Mouse (Mus musculus): ENCODE measurements at regions not wholly inside any gene's neighbourhood (a gene's known extent, or its start where the extent isn't known, plus 50 kb on each side); places are given as distances from the start of the nearest gene placed in this dataset.

DNA sequence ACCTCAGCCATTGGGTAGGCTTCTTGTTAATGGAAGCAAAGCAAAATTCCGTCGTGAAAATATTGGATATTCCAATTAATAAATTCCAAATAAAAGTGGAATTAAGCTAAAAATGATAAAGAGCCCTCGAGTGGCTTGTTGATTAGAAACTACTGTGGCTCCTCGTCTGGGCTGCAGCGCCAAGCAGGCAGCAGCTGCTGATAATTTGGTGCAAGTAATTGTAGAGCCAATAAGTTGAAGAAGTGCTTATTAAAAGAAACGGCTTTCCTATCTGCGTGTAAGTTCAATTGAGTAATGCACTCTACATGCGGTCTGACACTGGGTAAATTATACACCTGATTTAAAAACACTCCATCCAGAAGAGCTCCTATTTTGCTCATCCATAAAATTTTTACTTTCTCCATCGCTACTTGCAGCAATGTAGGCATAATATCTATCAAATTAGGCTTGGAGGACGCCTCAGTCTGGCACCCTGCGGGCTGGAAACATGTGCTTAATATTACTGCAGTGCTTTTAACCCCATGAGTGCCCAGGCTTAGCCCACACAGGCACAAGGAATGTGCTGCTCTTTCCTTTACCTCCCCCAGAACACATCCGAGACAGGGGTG lies 171.7 kb upstream of the Dnajc19 start:
- no peaks in the 10 kb centered on the region for H3K9me3 ChIP-seq (replicated peaks; ENCODE audit: control insufficient read depth, low read length)
- H3K36me3 ChIP-seq (ENCODE audit: control insufficient read depth, insufficient read depth, low read length) = no peaks in the 10 kb centered on the region
- ATAC-seq (ENCODE audit: insufficient read depth, low FRiP score) = no peak
- H3K27me3 ChIP-seq (ENCODE audit: control insufficient read depth, insufficient read depth, low read length) = no peaks in the 10 kb centered on the region
- no peak overlapping the region for H3K4me2 ChIP-seq (ENCODE audit: low read depth, low read length)
- 66% methylated on average over 12 of the region's 12 CpGs for WGBS
- no peak overlapping the region for H3K9ac ChIP-seq (ENCODE audit: low read length)
- no peak overlapping the region for H3K4me3 ChIP-seq (replicated peaks; ENCODE audit: low read length)
- no peaks in the 10 kb centered on the region for H3K4me1 ChIP-seq (ENCODE audit: control insufficient read depth, insufficient read depth, low read length)
- H3K27ac ChIP-seq (ENCODE audit: low read length) = no peak overlapping the region

GRCm38 (mm10) chr3:34242126-34242525 lies 161.0 kb upstream of the Dnajc19 start:
- no peak overlapping the region for H3K9ac ChIP-seq (ENCODE audit: low read length)
- no peaks in the 10 kb centered on the region for H3K4me1 ChIP-seq (ENCODE audit: control insufficient read depth, insufficient read depth, low read length)
- ATAC-seq (ENCODE audit: insufficient read depth, low FRiP score) = no peak
- no peaks in the 10 kb centered on the region for H3K9me3 ChIP-seq (replicated peaks; ENCODE audit: control insufficient read depth, low read length)
- no peaks in the 10 kb centered on the region for H3K27me3 ChIP-seq (ENCODE audit: control insufficient read depth, insufficient read depth, low read length)
- no peak overlapping the region for H3K4me2 ChIP-seq (ENCODE audit: low read depth, low read length)
- no peak overlapping the region for H3K27ac ChIP-seq (ENCODE audit: low read length)
- H3K4me3 ChIP-seq (replicated peaks; ENCODE audit: low read length) = no peak overlapping the region
- H3K36me3 ChIP-seq (ENCODE audit: control insufficient read depth, insufficient read depth, low read length) = no peaks in the 10 kb centered on the region
- 91% methylated on average over 3 of the region's 3 CpGs for WGBS

DNA sequence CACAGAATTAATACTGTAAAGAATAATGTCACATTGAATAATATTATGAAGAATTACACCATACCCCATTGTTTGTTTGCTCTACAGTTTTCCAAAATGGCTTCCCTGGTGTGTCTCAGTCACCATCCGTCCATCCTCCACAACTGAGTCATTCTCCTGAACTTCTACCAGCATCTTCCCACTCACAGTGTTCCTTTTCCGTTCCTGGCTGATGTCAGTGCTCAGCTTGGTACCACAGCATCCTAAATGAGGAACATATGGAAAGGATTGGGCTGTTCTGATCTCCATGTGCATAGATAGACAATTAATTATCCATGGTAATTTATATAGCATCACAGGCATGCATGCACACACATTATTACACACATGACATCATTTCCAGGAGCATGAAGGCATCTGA lies 158.9 kb upstream of the Dnajc19 start:
- H3K4me3 ChIP-seq (replicated peaks; ENCODE audit: low read length) = no peak overlapping the region
- H3K27ac ChIP-seq (ENCODE audit: low read length) = no peak overlapping the region
- no peaks in the 10 kb centered on the region for H3K9me3 ChIP-seq (replicated peaks; ENCODE audit: control insufficient read depth, low read length)
- no peak overlapping the region for H3K9ac ChIP-seq (ENCODE audit: low read length)
- H3K36me3 ChIP-seq (ENCODE audit: control insufficient read depth, insufficient read depth, low read length) = no peaks in the 10 kb centered on the region
- no peak overlapping the region for H3K4me2 ChIP-seq (ENCODE audit: low read depth, low read length)
- H3K27me3 ChIP-seq (ENCODE audit: control insufficient read depth, insufficient read depth, low read length) = no peaks in the 10 kb centered on the region
- H3K4me1 ChIP-seq (ENCODE audit: control insufficient read depth, insufficient read depth, low read length) = no peaks in the 10 kb centered on the region
- ATAC-seq (ENCODE audit: insufficient read depth, low FRiP score) = no peak
- 66% methylated on average over 2 of the region's 2 CpGs for WGBS

- Histone ChIP-seq H3K9ac (ENCODE audit: low read length) (no peak overlapping the region), H3K4me3 (replicated peaks; ENCODE audit: low read length) (no peak overlapping the region), H3K27ac (ENCODE audit: low read length) (no peak overlapping the region), H3K36me3 (ENCODE audit: control insufficient read depth, insufficient read depth, low read length) (no peaks in the 10 kb centered on the region), H3K27me3 (ENCODE audit: control insufficient read depth, insufficient read depth, low read length) (no peaks in the 10 kb centered on the region), H3K4me1 (ENCODE audit: control insufficient read depth, insufficient read depth, low read length) (no peaks in the 10 kb centered on the region), H3K4me2 (ENCODE audit: low read depth, low read length) (no peak overlapping the region), H3K9me3 (replicated peaks; ENCODE audit: control insufficient read depth, low read length) (no peaks in the 10 kb centered on the region)
- 64% methylated on average over 8 of the region's 8 CpGs for WGBS
- ATAC-seq (ENCODE audit: insufficient read depth, low FRiP score) = no peak
These were observed 153.3 kb upstream of the Dnajc19 start for GRCm38 (mm10) chr3:34234391-34234790.

- WGBS = 86% methylated on average over 7 of the region's 7 CpGs
These were observed 151.5 kb upstream of the Dnajc19 start for GRCm38 (mm10) chr3:34232329-34233250.

DNA sequence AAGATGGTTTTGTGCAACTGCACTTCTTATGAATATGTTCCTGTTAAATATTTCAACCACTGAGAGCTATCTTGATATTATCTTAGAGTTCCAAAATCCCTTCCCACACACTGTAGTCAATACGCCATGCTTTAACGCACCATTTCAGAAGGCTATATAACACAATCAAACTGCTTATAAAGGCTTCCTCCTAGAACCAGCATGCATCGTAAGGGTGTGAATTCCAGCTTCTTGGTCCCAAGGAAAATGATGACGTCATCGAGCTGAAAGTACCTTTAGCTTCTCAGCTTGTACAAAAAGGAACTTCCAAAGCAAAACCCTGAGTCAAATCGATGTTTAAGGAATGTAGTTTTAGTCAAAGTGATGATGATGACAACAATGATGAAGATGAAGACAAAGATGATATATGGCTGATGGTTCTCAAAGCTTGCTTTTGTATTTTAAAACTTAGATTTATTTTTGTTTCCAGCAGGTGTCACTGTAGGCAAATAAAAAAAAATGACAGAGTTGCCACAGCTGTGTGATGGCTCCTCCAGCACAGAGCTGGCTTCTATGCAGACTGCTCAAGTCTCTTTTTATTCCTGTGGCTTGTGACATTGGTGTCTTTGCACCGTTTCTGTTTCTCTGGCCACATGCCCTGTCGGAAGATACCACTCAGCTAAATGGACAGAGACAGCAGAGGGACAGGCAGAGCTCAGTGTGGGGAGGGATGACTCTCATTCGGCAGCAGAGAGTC lies 150.6 kb upstream of the Dnajc19 start:
- Histone ChIP-seq H3K27me3 (ENCODE audit: control insufficient read depth, insufficient read depth, low read length) (no peaks in the 10 kb centered on the region), H3K4me2 (ENCODE audit: low read depth, low read length) (no peak overlapping the region), H3K9me3 (replicated peaks; ENCODE audit: control insufficient read depth, low read length) (no peaks in the 10 kb centered on the region), H3K9ac (ENCODE audit: low read length) (no peak overlapping the region), H3K36me3 (ENCODE audit: control insufficient read depth, insufficient read depth, low read length) (no peaks in the 10 kb centered on the region), H3K4me3 (replicated peaks; ENCODE audit: low read length) (no peak overlapping the region), H3K27ac (ENCODE audit: low read length) (no peak overlapping the region), H3K4me1 (ENCODE audit: control insufficient read depth, insufficient read depth, low read length) (no peaks in the 10 kb centered on the region)
- WGBS = 65% methylated on average over 9 of the region's 9 CpGs
- ATAC-seq (ENCODE audit: insufficient read depth, low FRiP score) = no peak

More at GRCm38 (mm10) chr3:34232329-34233250, 151.5 kb upstream of the Dnajc19 start:
- Histone ChIP-seq H3K4me1 (ENCODE audit: control insufficient read depth, insufficient read depth, low read length) (no peaks in the 10 kb centered on the region), H3K36me3 (ENCODE audit: control insufficient read depth, insufficient read depth, low read length) (no peaks in the 10 kb centered on the region), H3K4me2 (ENCODE audit: low read depth, low read length) (no peak overlapping the region), H3K27ac (ENCODE audit: low read length) (no peak overlapping the region), H3K4me3 (replicated peaks; ENCODE audit: low read length) (no peak overlapping the region), H3K9ac (ENCODE audit: low read length) (no peak overlapping the region), H3K9me3 (replicated peaks; ENCODE audit: control insufficient read depth, low read length) (no peaks in the 10 kb centered on the region), H3K27me3 (ENCODE audit: control insufficient read depth, insufficient read depth, low read length) (no peaks in the 10 kb centered on the region)
- ATAC-seq (ENCODE audit: insufficient read depth, low FRiP score) = no peak

- Histone ChIP-seq H3K27me3 (ENCODE audit: control insufficient read depth, insufficient read depth, low read length) (no peaks in the 10 kb centered on the region), H3K9ac (ENCODE audit: low read length) (no peak overlapping the region), H3K36me3 (ENCODE audit: control insufficient read depth, insufficient read depth, low read length) (no peaks in the 10 kb centered on the region), H3K4me1 (ENCODE audit: control insufficient read depth, insufficient read depth, low read length) (no peaks in the 10 kb centered on the region), H3K27ac (ENCODE audit: low read length) (no peak overlapping the region), H3K4me2 (ENCODE audit: low read depth, low read length) (no peak overlapping the region), H3K4me3 (replicated peaks; ENCODE audit: low read length) (no peak overlapping the region), H3K9me3 (replicated peaks; ENCODE audit: control insufficient read depth, low read length) (no peaks in the 10 kb centered on the region)
- ATAC-seq (ENCODE audit: insufficient read depth, low FRiP score) = no peak
- 79% methylated on average over 10 of the region's 10 CpGs for WGBS
These were observed 141.2 kb upstream of the Dnajc19 start for GRCm38 (mm10) chr3:34222291-34222690.

- H3K4me3 ChIP-seq (replicated peaks; ENCODE audit: low read length) = no peak overlapping the region
- H3K4me2 ChIP-seq (ENCODE audit: low read depth, low read length) = no peak overlapping the region
- no peaks in the 10 kb centered on the region for H3K36me3 ChIP-seq (ENCODE audit: control insufficient read depth, insufficient read depth, low read length)
- no peaks in the 10 kb centered on the region for H3K4me1 ChIP-seq (ENCODE audit: control insufficient read depth, insufficient read depth, low read length)
- WGBS = 87% methylated on average over 10 of the region's 10 CpGs
- H3K27me3 ChIP-seq (ENCODE audit: control insufficient read depth, insufficient read depth, low read length) = no peaks in the 10 kb centered on the region
- ATAC-seq (ENCODE audit: insufficient read depth, low FRiP score) = no peak
- H3K9me3 ChIP-seq (replicated peaks; ENCODE audit: control insufficient read depth, low read length) = no peaks in the 10 kb centered on the region
- no peak overlapping the region for H3K9ac ChIP-seq (ENCODE audit: low read length)
- no peak overlapping the region for H3K27ac ChIP-seq (ENCODE audit: low read length)
These were observed 138.7 kb upstream of the Dnajc19 start for GRCm38 (mm10) chr3:34219741-34220310.

DNA sequence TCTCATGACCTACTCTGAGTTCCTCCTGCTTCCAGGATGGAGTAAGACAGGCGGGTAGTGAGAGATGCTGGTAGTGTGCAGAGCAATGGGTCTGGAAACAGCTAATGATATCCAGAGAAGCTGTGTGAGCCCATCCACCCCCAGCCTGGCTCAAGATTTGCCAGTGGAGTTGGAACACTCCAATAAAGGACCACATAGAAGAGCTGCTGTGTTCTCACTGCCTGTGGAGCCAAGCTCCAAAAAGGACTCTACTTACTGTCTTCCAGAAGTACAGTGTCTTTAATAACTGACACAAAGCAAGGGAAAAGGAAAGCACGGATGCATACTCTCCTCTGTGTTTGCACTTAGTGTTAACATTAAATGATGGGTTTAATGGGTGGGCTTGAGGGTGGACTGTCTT lies 138.0 kb upstream of the Dnajc19 start:
- no peaks in the 10 kb centered on the region for H3K4me1 ChIP-seq (ENCODE audit: control insufficient read depth, insufficient read depth, low read length)
- no peak for ATAC-seq (ENCODE audit: insufficient read depth, low FRiP score)
- H3K9ac ChIP-seq (ENCODE audit: low read length) = no peak overlapping the region
- H3K27ac ChIP-seq (ENCODE audit: low read length) = no peak overlapping the region
- no peaks in the 10 kb centered on the region for H3K36me3 ChIP-seq (ENCODE audit: control insufficient read depth, insufficient read depth, low read length)
- 74% methylated on average over 2 of the region's 2 CpGs for WGBS
- H3K4me2 ChIP-seq (ENCODE audit: low read depth, low read length) = no peak overlapping the region
- H3K9me3 ChIP-seq (replicated peaks; ENCODE audit: control insufficient read depth, low read length) = no peaks in the 10 kb centered on the region
- H3K4me3 ChIP-seq (replicated peaks; ENCODE audit: low read length) = no peak overlapping the region
- H3K27me3 ChIP-seq (ENCODE audit: control insufficient read depth, insufficient read depth, low read length) = no peaks in the 10 kb centered on the region

Data from stomach, embryonic 16.5 days (tissue).